Mouse (Mus musculus) bone marrow, adult 2 months (tissue): ENCODE measurements around the gene Cds1.

Experiments used
- CTCF ChIP-seq: fragments of 200-500 bp; IDR thresholded peaks from 2 replicates; pipeline ENCODE4 v1.5.1; 2011; ENCODE audit warnings: low read length, control low read depth; ENCODE audit not compliant: control insufficient read depth, insufficient read depth
- POLR2A ChIP-seq: fragments of 200-500 bp; IDR thresholded peaks from 2 replicates; pipeline ENCODE4 v1.6.1; 2011; ENCODE audit warnings: low read depth, mild to moderate bottlenecking, control low read depth, low read length, borderline replicate concordance; ENCODE audit not compliant: control insufficient read depth

- no peak for TF ChIP-seq CTCF
- no peak for TF ChIP-seq POLR2A
Measured at GRCm38 (mm10) chr5:101858891-101859436, 94.0 kb downstream of the Cds1 start.
